Mouse (Mus musculus) cerebellum, postnatal 10 days (tissue): Measurements from ENCODE around the gene Gm36245.
"Not testable (repeated sequence)": the region's sequence is repeated elsewhere in the genome, so short reads cannot be mapped to it uniquely, and the experiment has no call there.

Experiments used
- DNase-seq, 2 experiments: peaks; one replicate each; pipeline ENCODE4 v3.0.0; 2021; ENCODE audit warnings: mixed read lengths in 2 of 2

The Gm36245 gene

GRCm38 (mm10) chr15:77598958-77599357, at the start of gene Gm36245:
Gm36245 (plus strand) TSS chr15:77599258.
- no peak for DNase-seq

GRCm38 (mm10) chr15:77561792-77562191, 37.3 kb upstream of the Gm36245 start, which contains the start of gene 1700025B11Rik:
1700025B11Rik (minus strand) TSS chr15:77561892.
- DNase-seq = no peak

- DNase-seq = no peak
Measured at GRCm38 (mm10) chr15:77563219-77563618, 35.8 kb upstream of the Gm36245 start.

GRCm38 (mm10) chr15:77578801-77579200, 20.3 kb upstream of the Gm36245 start:
- no peak for DNase-seq

- no peak for DNase-seq
Measured at GRCm38 (mm10) chr15:77579311-77579710, 19.7 kb upstream of the Gm36245 start.

GRCm38 (mm10) chr15:77581681-77582080, 17.4 kb upstream of the Gm36245 start:
- no peak for DNase-seq

GRCm38 (mm10) chr15:77587026-77587425, 12.0 kb upstream of the Gm36245 start:
- DNase-seq = peak; percentile 23 to 25

GRCm38 (mm10) chr15:77588981-77589380, 10.1 kb upstream of the Gm36245 start:
- no peak for DNase-seq

GRCm38 (mm10) chr15:77590881-77591280, 8.2 kb upstream of the Gm36245 start:
- no peak for DNase-seq

GRCm38 (mm10) chr15:77593557-77593956, 5.5 kb upstream of the Gm36245 start:
- DNase-seq = no peak

- no peak for DNase-seq
Measured at GRCm38 (mm10) chr15:77595961-77596360, 3.1 kb upstream of the Gm36245 start, which contains the start of gene Apol10b. Apol10b (minus strand) TSS chr15:77596125.

- DNase-seq = no peak
Measured at GRCm38 (mm10) chr15:77598429-77598828, 629 bp upstream of the Gm36245 start.

- DNase-seq = no peak
Measured at GRCm38 (mm10) chr15:77606069-77606468, 7.0 kb downstream of the Gm36245 start.

GRCm38 (mm10) chr15:77624710-77625109, 25.7 kb downstream of the Gm36245 start:
- no peak for DNase-seq

GRCm38 (mm10) chr15:77626471-77626870, 27.4 kb downstream of the Gm36245 start:
- not testable (repeated sequence) for DNase-seq

- not testable (repeated sequence) for DNase-seq
Measured at GRCm38 (mm10) chr15:77628647-77629046, 29.6 kb downstream of the Gm36245 start.

GRCm38 (mm10) chr15:77629822-77630221, 30.8 kb downstream of the Gm36245 start:
- not testable (repeated sequence) for DNase-seq

- DNase-seq = not testable (repeated sequence)
Measured at GRCm38 (mm10) chr15:77643176-77643575, 44.1 kb downstream of the Gm36245 start, which contains the start of gene Apol11b. Apol11b (minus strand) TSS chr15:77643286.

GRCm38 (mm10) chr15:77651143-77651542, 52.1 kb downstream of the Gm36245 start:
- not testable (repeated sequence) for DNase-seq
